Mouse (Mus musculus): ENCODE measurements around the gene Gm10643.

The Gm10643 gene

GRCm38 (mm10) chr8:84065037-84065436, at the start of gene Gm10643:
Gene Gm10643, minus strand, starts transcription at chr8:84065137.
- CTCF ChIA-PET: no interaction called here

- CTCF ChIA-PET: no interaction called here
Observed at GRCm38 (mm10) chr8:84106216-84107040, 41.5 kb upstream of the Gm10643 start.

- CTCF ChIA-PET: interaction anchor here (1.0 kb wide), 1 partner anchor 43 kb away, joined by 3 read pairs; no protein-coding TSS in a partner anchor
Observed at GRCm38 (mm10) chr8:84105676-84106075, 40.7 kb upstream of the Gm10643 start.

GRCm38 (mm10) chr8:84104697-84105609, 40.0 kb upstream of the Gm10643 start, which contains the start of gene Dcaf15:
Gene Dcaf15, minus strand, starts transcription at chr8:84104768.
- CTCF ChIA-PET: interaction anchor here (0.9 to 1.0 kb wide), 2 partner anchors 43 to 68 kb away, joined by 3 to 4 read pairs; no protein-coding TSS in a partner anchor

- CTCF ChIA-PET: interaction anchor here (0.6 to 1.2 kb wide), 4 partner anchors 34 to 1693 kb away, joined by 3 to 4 read pairs (median 3); no protein-coding TSS in a partner anchor
Observed at GRCm38 (mm10) chr8:84104221-84104620, 39.3 kb upstream of the Gm10643 start.

GRCm38 (mm10) chr8:84103601-84104000, 38.7 kb upstream of the Gm10643 start:
- CTCF ChIA-PET: interaction anchor here (0.6 to 1.2 kb wide), 3 partner anchors 34 to 63 kb away, joined by 3 read pairs; no protein-coding TSS in a partner anchor

- CTCF ChIA-PET: no interaction called here
Observed at GRCm38 (mm10) chr8:84101476-84102270, 36.7 kb upstream of the Gm10643 start.

- CTCF ChIA-PET: no interaction called here
Observed at GRCm38 (mm10) chr8:84098376-84098775, 33.4 kb upstream of the Gm10643 start.

- CTCF ChIA-PET: interaction anchor here (1.1 kb wide), 1 partner anchor 18 kb away, joined by 3 read pairs; no protein-coding TSS in a partner anchor
Observed at GRCm38 (mm10) chr8:84096061-84096460, 31.1 kb upstream of the Gm10643 start.

GRCm38 (mm10) chr8:84090585-84090984, 25.6 kb upstream of the Gm10643 start:
- CTCF ChIA-PET: no interaction called here

GRCm38 (mm10) chr8:84089277-84089676, 24.3 kb upstream of the Gm10643 start:
- CTCF ChIA-PET: no interaction called here

- CTCF ChIA-PET: no interaction called here
Observed at GRCm38 (mm10) chr8:84087821-84088220, 22.9 kb upstream of the Gm10643 start.

- CTCF ChIA-PET: no interaction called here
Observed at GRCm38 (mm10) chr8:84087156-84087555, 22.2 kb upstream of the Gm10643 start.

GRCm38 (mm10) chr8:84084341-84085115, 19.6 kb upstream of the Gm10643 start:
- CTCF ChIA-PET: no interaction called here

GRCm38 (mm10) chr8:84083829-84084241, 18.9 kb upstream of the Gm10643 start:
- CTCF ChIA-PET: no interaction called here

- CTCF ChIA-PET: no interaction called here
Observed at GRCm38 (mm10) chr8:84079206-84079605, 14.3 kb upstream of the Gm10643 start.

GRCm38 (mm10) chr8:84076849-84077248, 11.9 kb upstream of the Gm10643 start:
- CTCF ChIA-PET: interaction anchor here (0.6 kb wide), 2 partner anchors 37 to 177 kb away, joined by 3 to 7 read pairs; no protein-coding TSS in a partner anchor

GRCm38 (mm10) chr8:84076412-84076811, 11.5 kb upstream of the Gm10643 start:
- CTCF ChIA-PET: interaction anchor here (0.6 kb wide), 2 partner anchors 37 to 176 kb away, joined by 3 to 7 read pairs; no protein-coding TSS in a partner anchor

GRCm38 (mm10) chr8:84073230-84073976, 8.5 kb upstream of the Gm10643 start:
- CTCF ChIA-PET: no interaction called here

GRCm38 (mm10) chr8:84072321-84072720, 7.4 kb upstream of the Gm10643 start:
- CTCF ChIA-PET: no interaction called here

All from spleen, embryonic (tissue).